Mouse (Mus musculus) heart, embryonic 14.5 days (tissue): ENCODE measurements around the gene Efna5. TPM values are rescaled to one million over a fixed set of nuclear protein-coding genes. Genes with fewer than 3 reads are reported as not detected.

ENCODE experiments used
- ATAC-seq: fragments of 200-750 bp; cut with Nextera tagmentation; 2 replicates; pipeline ENCODE4 v1.8.0; 2017; ENCODE audit warnings: low read depth, moderate TSS enrichment; ENCODE audit not compliant: insufficient number of reproducible peaks, insufficient read depth, low FRiP score
- H3K27ac ChIP-seq, 2 experiments: fragments of 200-500 bp in 1 of 2; fragments of 300-500 bp in 1 of 2; sonication (generic) in 1 of 2; replicated peaks in 1 of 2; 2 replicates each; pipeline ENCODE4 v1.5.1; 2012 to 2014; ENCODE audit warnings: low read depth in 2 of 2, low read length in 2 of 2, control low read depth in 1 of 2, mild to moderate bottlenecking in 1 of 2, mixed read lengths in 1 of 2; ENCODE audit not compliant: control insufficient read depth in 1 of 2, insufficient read depth in 1 of 2
- H3K27me3 ChIP-seq: fragments of 300-500 bp; sonication (generic); 2 replicates; pipeline ENCODE4 v1.6.1; 2014; ENCODE audit warnings: mild to moderate bottlenecking, low read length, control low read depth; ENCODE audit not compliant: control insufficient read depth, insufficient read depth
- H3K36me3 ChIP-seq: fragments of 300-500 bp; sonication (generic); 2 replicates; pipeline ENCODE4 v1.6.1; 2014; ENCODE audit warnings: mild to moderate bottlenecking, control low read depth, low read length, mixed read lengths; ENCODE audit not compliant: control insufficient read depth, insufficient read depth
- H3K4me1 ChIP-seq, 2 experiments: fragments of 200-500 bp in 1 of 2; fragments of 300-500 bp in 1 of 2; sonication (generic) in 1 of 2; 2 replicates each; pipeline ENCODE4 v1.6.1; 2012 to 2014; ENCODE audit warnings: low read length in 2 of 2, control low read depth in 1 of 2, mixed read lengths in 1 of 2; ENCODE audit not compliant: control insufficient read depth in 2 of 2, insufficient read depth in 2 of 2
- H3K4me2 ChIP-seq: fragments of 300-500 bp; sonication (generic); 2 replicates; pipeline ENCODE4 v1.6.1; 2014; ENCODE audit warnings: mild to moderate bottlenecking, low read length
- H3K4me3 ChIP-seq, 2 experiments: fragments of 200-500 bp in 1 of 2; fragments of 300-500 bp in 1 of 2; sonication (generic) in 1 of 2; 2 replicates each; pipeline ENCODE4 v1.5.1; 2012 to 2014; ENCODE audit warnings: low read length in 2 of 2, mild to moderate bottlenecking in 2 of 2, control low read depth in 1 of 2, low read depth in 1 of 2, moderate library complexity in 1 of 2; ENCODE audit not compliant: control insufficient read depth in 1 of 2, insufficient read depth in 1 of 2
- H3K9ac ChIP-seq: fragments of 300-500 bp; sonication (generic); 2 replicates; pipeline ENCODE4 v1.6.1; 2014; ENCODE audit warnings: mild to moderate bottlenecking, low read length
- H3K9me3 ChIP-seq: fragments of 300-500 bp; sonication (generic); 2 replicates; pipeline ENCODE4 v1.6.1; 2016; ENCODE audit warnings: low read length, control low read depth; ENCODE audit not compliant: control insufficient read depth
- WGBS: fragments of 180-500 bp; shearing (Covaris S2); extraction: QIAGEN DNeasy Blood & Tissue Kit; methylation state at CpG from one replicate; pipeline ENCODE4 v1.1.7; 2014; 5-methylcytosine and 5-hydroxymethylcytosine counted together
- polyA plus RNA-seq: library from polyadenylated mRNA; unstranded; fragments of >200 nt; fragmentation: Nextera tagmentation; extraction: Ambion mirVana; gene quantifications from 2 replicates; pipeline ENCODE4 v1.2.1, GENCODE M21; 2014

Gene Efna5
- 26.4 and 26.5 TPM in 2 replicates for polyA plus RNA-seq

GRCm38 (mm10) chr17:62881176-62881790 is at the start of gene Efna5:
TSS of gene Efna5 (minus strand) at chr17:62881317.
- Histone ChIP-seq H3K36me3 (no peaks in the 10 kb centered on the region), H3K4me1 (peaks cover 0 to 8% of the 10 kb centered on the region in 2 experiments; a peak in 1 of 4 replicates), H3K9me3 (no peaks in the 10 kb centered on the region), H3K27me3 (no peaks in the 10 kb centered on the region), H3K9ac (peak within 1 kb of the TSS; percentile 87), H3K27ac (peak within 1 kb of the TSS; percentile 71 to 82), H3K4me2 (peak within 1 kb of the TSS; percentile 98), H3K4me3 (peak within 1 kb of the TSS; percentile 74 to 78)
- under 1% methylated on average over 36 of the region's 68 CpGs for WGBS
- peak; percentile 3; the same call in 1 of the 2 replicates for ATAC-seq

GRCm38 (mm10) chr17:62915304-62915703 is 34.2 kb upstream of the Efna5 start:
- Histone ChIP-seq H3K4me2 (no peak overlapping the region), H3K4me3 (no peak overlapping the region), H3K9ac (no peak overlapping the region), H3K9me3 (no peaks in the 10 kb centered on the region), H3K36me3 (no peaks in the 10 kb centered on the region), H3K4me1 (no peaks in the 10 kb centered on the region), H3K27me3 (no peaks in the 10 kb centered on the region), H3K27ac (no peak overlapping the region)
- ATAC-seq = no peak
- 76% methylated on average over 4 of the region's 4 CpGs for WGBS

GRCm38 (mm10) chr17:62905692-62906445 is 24.8 kb upstream of the Efna5 start:
- no peak overlapping the region for H3K4me3 ChIP-seq
- no peaks in the 10 kb centered on the region for H3K36me3 ChIP-seq
- no peak overlapping the region for H3K4me2 ChIP-seq
- ATAC-seq = no peak
- H3K27ac ChIP-seq = no peak overlapping the region
- no peak overlapping the region for H3K9ac ChIP-seq
- H3K4me1 ChIP-seq = no peaks in the 10 kb centered on the region
- 62% methylated on average over 16 of the region's 16 CpGs for WGBS
- H3K27me3 ChIP-seq = no peaks in the 10 kb centered on the region
- no peaks in the 10 kb centered on the region for H3K9me3 ChIP-seq

GRCm38 (mm10) chr17:62899066-62899465 is 17.9 kb upstream of the Efna5 start:
- 54% methylated on average over 6 of the region's 6 CpGs for WGBS
- H3K27ac ChIP-seq = no peak overlapping the region
- no peak for ATAC-seq
- no peak overlapping the region for H3K4me3 ChIP-seq
- no peaks in the 10 kb centered on the region for H3K27me3 ChIP-seq
- H3K4me1 ChIP-seq = no peaks in the 10 kb centered on the region
- no peak overlapping the region for H3K9ac ChIP-seq
- H3K36me3 ChIP-seq = no peaks in the 10 kb centered on the region
- H3K9me3 ChIP-seq = no peaks in the 10 kb centered on the region
- H3K4me2 ChIP-seq = no peak overlapping the region

- no peak overlapping the region for H3K4me2 ChIP-seq
- ATAC-seq = no peak
- no peak overlapping the region for H3K4me3 ChIP-seq
- no peak overlapping the region for H3K27ac ChIP-seq
- 74% methylated on average over 5 of the region's 5 CpGs for WGBS
- no peaks in the 10 kb centered on the region for H3K36me3 ChIP-seq
- H3K9me3 ChIP-seq = no peaks in the 10 kb centered on the region
- H3K27me3 ChIP-seq = no peaks in the 10 kb centered on the region
- H3K4me1 ChIP-seq = no peaks in the 10 kb centered on the region
- H3K9ac ChIP-seq = no peak overlapping the region
Measured at GRCm38 (mm10) chr17:62889991-62890390, 8.9 kb upstream of the Efna5 start.

- Histone ChIP-seq H3K27me3 (no peaks in the 10 kb centered on the region), H3K9ac (peak overlapping the region; percentile 75), H3K9me3 (no peaks in the 10 kb centered on the region), H3K36me3 (no peaks in the 10 kb centered on the region), H3K4me3 (peak overlapping the region; percentile 52 to 74), H3K27ac (peak overlapping the region; percentile 45 to 65; a peak in 3 of 4 replicates), H3K4me1 (peaks cover 0 to 2% of the 10 kb centered on the region in 2 experiments; a peak in 1 of 4 replicates), H3K4me2 (peak overlapping the region; percentile 98)
- ATAC-seq = no peak
- WGBS = under 1% methylated on average over 16 of the region's 16 CpGs
Measured at GRCm38 (mm10) chr17:62884129-62884506, 3.0 kb upstream of the Efna5 start.

GRCm38 (mm10) chr17:62883476-62884128 is 2.5 kb upstream of the Efna5 start:
- Histone ChIP-seq H3K9ac (peak overlapping the region; percentile 75), H3K4me2 (peak overlapping the region; percentile 98), H3K36me3 (no peaks in the 10 kb centered on the region), H3K4me3 (peak overlapping the region; percentile 52 to 74), H3K4me1 (peaks cover 0 to 7% of the 10 kb centered on the region in 2 experiments; a peak in 1 of 4 replicates), H3K27ac (peak overlapping the region; percentile 45 to 65), H3K27me3 (no peaks in the 10 kb centered on the region), H3K9me3 (no peaks in the 10 kb centered on the region)
- WGBS = under 1% methylated on average over 34 of the region's 34 CpGs
- ATAC-seq = no peak
